In genomic region chr19:3929211-3929941, GRCm38 (mm10) we compare ENCODE assay signal across 8 mouse cellular contexts. TPM values are rescaled to one million over a fixed set of nuclear protein-coding genes. Genes with fewer than 3 reads are reported as not detected.
DNase-seq lines count a peak whose midpoint lies in the region; ATAC-seq and TF ChIP-seq lines count a peak whose summit lies in the region.

TSS of gene Aldh3b1 (minus strand) at chr19:3929808.

- TF ChIP-seq CTCF in CH12.LX (conservative IDR thresholded peaks at IDR 0.05 in 1 of 2, IDR thresholded peaks at IDR 0.05 in 1 of 2; ENCODE audit: low read depth in 2 of 2, low read length in 2 of 2) = no peak

- TF ChIP-seq RAD21 in CH12.LX (IDR thresholded peaks at IDR 0.05; ENCODE audit: low read depth, low read length) = no peak

- no peaks in the 10 kb centered on the region for H3K27me3 ChIP-seq in CH12.LX (replicated peaks)
- peaks cover 1% of the 10 kb centered on the region; the same call in 1 of the 2 replicates for H3K27me3 ChIP-seq in forebrain, embryonic 12.5 days
- no peaks in the 10 kb centered on the region for H3K27me3 ChIP-seq in heart, embryonic 15.5 days

- TF ChIP-seq EP300 in CH12.LX (IDR thresholded peaks at IDR 0.05; ENCODE audit: low read length) = no peak

- in situ Hi-C loops in CH12.LX (cut with MboI; ENCODE audit: low pct_ligation_motif_present, low pct_unique_long_range_greater_than_20kb, low sequenced_read_pairs) = no loop called here

- no peak for TF ChIP-seq POLR2A in CH12.LX (IDR thresholded peaks at IDR 0.05; ENCODE audit: low read depth, low read length)

- peaks cover 39 to 82% of the 10 kb centered on the region in 2 experiments for H3K4me1 ChIP-seq in CH12.LX (ENCODE audit: control insufficient read depth in 1 of 2, insufficient read depth in 2 of 2)
- H3K4me1 ChIP-seq in forebrain, embryonic 12.5 days = peaks cover 11% of the 10 kb centered on the region
- H3K4me1 ChIP-seq in heart, embryonic 15.5 days (replicated peaks) = peaks cover 30% of the 10 kb centered on the region

- H3K79me2 ChIP-seq in CH12.LX (replicated peaks; ENCODE audit: control insufficient read depth, extremely low read depth, insufficient read depth, poor library complexity, severe bottlenecking) = no peaks in the 10 kb centered on the region

- H3K4me2 ChIP-seq in CH12.LX (ENCODE audit: insufficient read depth, low read depth, poor library complexity, severe bottlenecking) = no peak within 1 kb of the TSS
- no peak within 1 kb of the TSS for H3K4me2 ChIP-seq in forebrain, embryonic 12.5 days
- H3K4me2 ChIP-seq in heart, embryonic 15.5 days = peak within 1 kb of the TSS; percentile 31

- dilution Hi-C loops in CH12.LX (cut with MboI; ENCODE audit: extremely low pct_ligation_motif_present, extremely low pct_unique_long_range_greater_than_20kb, low sequenced_read_pairs) = no loop called here

- no peak within 1 kb of the TSS for H3K9ac ChIP-seq in CH12.LX (ENCODE audit: insufficient read depth, low read depth)
- H3K9ac ChIP-seq in forebrain, embryonic 12.5 days = no peak within 1 kb of the TSS
- H3K9ac ChIP-seq in heart, embryonic 15.5 days = no peak within 1 kb of the TSS

- DNase-seq in CH12.LX (ENCODE audit: extremely low read depth) = no peak
- peak; percentile 85 to 92 for DNase-seq in adrenal gland, postnatal 4 days (ENCODE audit: low spot score in 2 of 2)
- peak; percentile 93 for DNase-seq in kidney, postnatal 10 days
- peak; percentile 94 to 96 for DNase-seq in lung, adult 18-20 months
- no peak for DNase-seq in c-Kit-positive CD71-positive TER-119-positive erythroid progenitor cells, embryonic 14.5 days (ENCODE audit: low spot score)

- no peaks in the 10 kb centered on the region for H3K36me3 ChIP-seq in CH12.LX (replicated peaks in 1 of 2; ENCODE audit: control insufficient read depth in 1 of 2, insufficient read depth in 1 of 2, low read length in 1 of 2)
- H3K36me3 ChIP-seq in forebrain, embryonic 12.5 days (replicated peaks) = no peaks in the 10 kb centered on the region
- no peaks in the 10 kb centered on the region for H3K36me3 ChIP-seq in heart, embryonic 15.5 days

- H3K27ac ChIP-seq in CH12.LX (ENCODE audit: insufficient read depth, low read depth) = no peak within 1 kb of the TSS
- H3K27ac ChIP-seq in forebrain, embryonic 12.5 days = peak within 1 kb of the TSS; percentile 44; the same call in 1 of the 2 replicates
- peak within 1 kb of the TSS; percentile 84 for H3K27ac ChIP-seq in heart, embryonic 15.5 days

- no peaks in the 10 kb centered on the region for H3K9me3 ChIP-seq in CH12.LX (replicated peaks; ENCODE audit: low read length)
- H3K9me3 ChIP-seq in forebrain, embryonic 12.5 days = no peaks in the 10 kb centered on the region
- no peaks in the 10 kb centered on the region for H3K9me3 ChIP-seq in heart, embryonic 15.5 days (replicated peaks)

- peak within 1 kb of the TSS in 2 of 3 experiments; percentile 13 to 19 for H3K4me3 ChIP-seq in CH12.LX (replicated peaks in 1 of 3; ENCODE audit: low read depth in 2 of 3, low read length in 2 of 3, poor library complexity in 1 of 3)
- no peak within 1 kb of the TSS for H3K4me3 ChIP-seq in forebrain, embryonic 12.5 days (replicated peaks)
- H3K4me3 ChIP-seq in heart, embryonic 15.5 days = no peak within 1 kb of the TSS

- no peak for ATAC-seq in forebrain, embryonic 12.5 days (ENCODE audit: low FRiP score)
- peak; percentile 74 for ATAC-seq in heart, embryonic 15.5 days (replicated peaks; ENCODE audit: insufficient number of reproducible peaks, insufficient read depth, low FRiP score, low read depth)
- peak; percentile 27; the same call in 1 of the 2 replicates for ATAC-seq in neutrophil, adult 5-6 weeks (ENCODE audit: extremely low read depth, insufficient number of reproducible peaks, low FRiP score, poor library complexity, severe bottlenecking)

- WGBS in forebrain, embryonic 12.5 days = 65% methylated on average over 12 of the region's 12 CpGs
- whole genome bisulfite sequencing in heart, embryonic 15.5 days = 32% methylated on average over 12 of the region's 12 CpGs

TF ChIP-seq in CH12.LX, 34 proteins besides CTCF, POLR2A, EP300 and RAD21:
- peak; percentile 21; the same call in 1 of the 2 replicates for TF ChIP-seq IRF4 (IDR thresholded peaks at IDR 0.05; ENCODE audit: low read depth, low read length)
- TF ChIP-seq PAX5 (IDR thresholded peaks at IDR 0.05; ENCODE audit: low read length) = no peak
- no peak for TF ChIP-seq POLR2AphosphoS2 (IDR thresholded peaks at IDR 0.05; ENCODE audit: low read depth, low read length)

RNA-seq across cellular contexts. Expression of gene Aldh3b1, which starts in this region (rescaled TPM):
- total RNA-seq in CH12.LX (2012; rRNA removed) (5.7 and 8.1 TPM in 2 replicates), CH12.LX (2014; rRNA removed) (3.7 and 5.9 TPM in 2 replicates)
- polyA plus RNA-seq in CH12.LX (2012; ENCODE audit: insufficient read length, low read depth) = 7.4 and 8.1 TPM in 2 replicates
- 100 to 1,000 TPM; 117 to 121 TPM for total RNA-seq in adrenal gland, postnatal 4 days (2021)
- 0.64 and 0.69 TPM in 2 replicates for polyA plus RNA-seq in forebrain, embryonic 12.5 days (2016; fragmentation: Nextera tagmentation; extraction: Ambion mirVana)
- polyA plus RNA-seq in heart, embryonic 15.5 days (2015; fragmentation: Nextera tagmentation; extraction: Ambion mirVana) = 1.6 and 4.0 TPM in 2 replicates
- 78.5 and 85.2 TPM in 2 replicates for total RNA-seq in neutrophil, adult 5-6 weeks (2017)

Comparison
In these comparisons a context has a peak if more than half of its experiments do, and no peak if none do; other contexts are left out.
1. DNase-seq: peak in adrenal gland, postnatal 4 days (2 of 2), kidney, postnatal 10 days (single experiment) and lung, adult 18-20 months (2 of 2); none in CH12.LX (single experiment) and c-Kit-positive CD71-positive TER-119-positive erythroid progenitor cells, embryonic 14.5 days (single experiment).
2. H3K4me3 ChIP-seq: peak in CH12.LX (2 of 3); none in forebrain, embryonic 12.5 days (single experiment) and heart, embryonic 15.5 days (single experiment).